Mouse (Mus musculus): ENCODE measurements around the gene Pigr. TPM values are rescaled to one million over a fixed set of nuclear protein-coding genes. Genes with fewer than 3 reads are reported as not detected.

The Pigr gene
- polyA plus RNA-seq, 1 experiment = 0.01 TPM

- H3K27me3 ChIP-seq (ENCODE audit: control insufficient read depth, insufficient read depth, insufficient read length) = peaks cover 8% of the 10 kb centered on the region
- H3K79me2 ChIP-seq (ENCODE audit: control insufficient read depth, insufficient read depth) = no peaks in the 10 kb centered on the region
- H3K4me3 ChIP-seq = no peak overlapping the region
- no peak for TF ChIP-seq REST (IDR thresholded peaks at IDR 0.05; ENCODE audit: insufficient read depth, insufficient read length)
- TF ChIP-seq POLR2A (IDR thresholded peaks at IDR 0.05; ENCODE audit: insufficient read length, low read depth) = no peak
- TF ChIP-seq USF1 (IDR thresholded peaks at IDR 0.05; ENCODE audit: low read depth) = no peak
- no peak for TF ChIP-seq MAX (IDR thresholded peaks at IDR 0.05; ENCODE audit: low read depth)
- no peak for TF ChIP-seq MYOD1 (IDR thresholded peaks at IDR 0.05; ENCODE audit: control insufficient read depth in 1 of 3, insufficient read length in 2 of 3, low read depth in 2 of 3)
- no peak for TF ChIP-seq SRF (IDR thresholded peaks at IDR 0.05; ENCODE audit: control insufficient read depth, insufficient read length, low read depth)
- TF ChIP-seq E2F4 (IDR thresholded peaks at IDR 0.05; ENCODE audit: insufficient read depth) = no peak
- TF ChIP-seq CEBPB (IDR thresholded peaks at IDR 0.05; ENCODE audit: insufficient read depth, poor library complexity, severe bottlenecking) = no peak
- no peak for TF ChIP-seq POLR2AphosphoS2 (IDR thresholded peaks at IDR 0.05; ENCODE audit: insufficient read length, low read depth)
- no peak for TF ChIP-seq MYOG (IDR thresholded peaks at IDR 0.05; ENCODE audit: control insufficient read depth in 1 of 3, insufficient read depth in 1 of 3, insufficient read length in 2 of 3, low read depth in 2 of 3)
- TF ChIP-seq TCF3 (IDR thresholded peaks at IDR 0.05; ENCODE audit: insufficient read length, low read depth) = no peak
- no peak for TF ChIP-seq TCF12 (IDR thresholded peaks at IDR 0.05; ENCODE audit: insufficient read depth, poor library complexity, severe bottlenecking)
- H3K4me2 ChIP-seq (ENCODE audit: low read depth) = no peak overlapping the region
- no peak overlapping the region for H3ac ChIP-seq (ENCODE audit: control insufficient read depth, insufficient read length)
- no peaks in the 10 kb centered on the region for H3K36me3 ChIP-seq (ENCODE audit: control insufficient read depth, insufficient read depth)
Observed at GRCm38 (mm10) chr1:130832230-130833149, 6.0 kb downstream of the Pigr start.

- Histone ChIP-seq H3ac (ENCODE audit: control insufficient read depth, insufficient read length) (no peak overlapping the region), H3K79me2 (ENCODE audit: control insufficient read depth, insufficient read depth) (no peaks in the 10 kb centered on the region), H3K4me3 (no peak overlapping the region), H3K27me3 (ENCODE audit: control insufficient read depth, insufficient read depth, insufficient read length) (no peaks in the 10 kb centered on the region), H3K4me2 (ENCODE audit: low read depth) (no peak overlapping the region), H3K36me3 (ENCODE audit: control insufficient read depth, insufficient read depth) (no peaks in the 10 kb centered on the region)
- no peak for TF ChIP-seq MYOG (IDR thresholded peaks at IDR 0.05; ENCODE audit: control insufficient read depth in 1 of 3, insufficient read depth in 1 of 3, insufficient read length in 2 of 3, low read depth in 2 of 3)
- no peak for TF ChIP-seq SRF (IDR thresholded peaks at IDR 0.05; ENCODE audit: control insufficient read depth, insufficient read length, low read depth)
- no peak for TF ChIP-seq E2F4 (IDR thresholded peaks at IDR 0.05; ENCODE audit: insufficient read depth)
- no peak for TF ChIP-seq USF1 (IDR thresholded peaks at IDR 0.05; ENCODE audit: low read depth)
- no peak for TF ChIP-seq CEBPB (IDR thresholded peaks at IDR 0.05; ENCODE audit: insufficient read depth, poor library complexity, severe bottlenecking)
- TF ChIP-seq TCF3 (IDR thresholded peaks at IDR 0.05; ENCODE audit: insufficient read length, low read depth) = no peak
- TF ChIP-seq MYOD1 (IDR thresholded peaks at IDR 0.05; ENCODE audit: control insufficient read depth in 1 of 3, insufficient read length in 2 of 3, low read depth in 2 of 3) = no peak
- no peak for TF ChIP-seq POLR2AphosphoS2 (IDR thresholded peaks at IDR 0.05; ENCODE audit: insufficient read length, low read depth)
- no peak for TF ChIP-seq POLR2A (IDR thresholded peaks at IDR 0.05; ENCODE audit: insufficient read length, low read depth)
- no peak for TF ChIP-seq MAX (IDR thresholded peaks at IDR 0.05; ENCODE audit: low read depth)
- TF ChIP-seq REST (IDR thresholded peaks at IDR 0.05; ENCODE audit: insufficient read depth, insufficient read length) = no peak
- TF ChIP-seq TCF12 (IDR thresholded peaks at IDR 0.05; ENCODE audit: insufficient read depth, poor library complexity, severe bottlenecking) = no peak
Observed at GRCm38 (mm10) chr1:130835161-130835936, 8.9 kb downstream of the Pigr start.

- no peak overlapping the region for H3K4me3 ChIP-seq
- no peaks in the 10 kb centered on the region for H3K79me2 ChIP-seq (ENCODE audit: control insufficient read depth, insufficient read depth)
- no peak for TF ChIP-seq MYOG (IDR thresholded peaks at IDR 0.05; ENCODE audit: control insufficient read depth in 1 of 3, insufficient read depth in 1 of 3, insufficient read length in 2 of 3, low read depth in 2 of 3)
- no peaks in the 10 kb centered on the region for H3K36me3 ChIP-seq (ENCODE audit: control insufficient read depth, insufficient read depth)
- no peaks in the 10 kb centered on the region for H3K27me3 ChIP-seq (ENCODE audit: control insufficient read depth, insufficient read depth, insufficient read length)
- H3ac ChIP-seq (ENCODE audit: control insufficient read depth, insufficient read length) = no peak overlapping the region
- no peak overlapping the region for H3K4me2 ChIP-seq (ENCODE audit: low read depth)
Observed at GRCm38 (mm10) chr1:130838288-130838687, 11.8 kb downstream of the Pigr start.

GRCm38 (mm10) chr1:130840599-130841379 lies 14.3 kb downstream of the Pigr start:
- Histone ChIP-seq H3K4me3 (no peak overlapping the region), H3ac (ENCODE audit: control insufficient read depth, insufficient read length) (no peak overlapping the region), H3K36me3 (ENCODE audit: control insufficient read depth, insufficient read depth) (no peaks in the 10 kb centered on the region), H3K4me2 (ENCODE audit: low read depth) (no peak overlapping the region), H3K27me3 (ENCODE audit: control insufficient read depth, insufficient read depth, insufficient read length) (peaks cover 12% of the 10 kb centered on the region), H3K79me2 (ENCODE audit: control insufficient read depth, insufficient read depth) (no peaks in the 10 kb centered on the region)
- no peak for TF ChIP-seq TCF3 (IDR thresholded peaks at IDR 0.05; ENCODE audit: insufficient read length, low read depth)

Measured in myocyte (in vitro differentiated cells).